Mouse (Mus musculus) neural tube, embryonic 15.5 days (tissue): ENCODE results near the gene Ubl3. TPM values are rescaled to one million over a fixed set of nuclear protein-coding genes. Genes with fewer than 3 reads are reported as not detected.
A peak's percentile ranks its signal among the peaks of the same experiment; 100 is the strongest.

Experiments
- ATAC-seq: fragments of 200-750 bp; cut with Nextera tagmentation; 2 replicates; pipeline ENCODE4 v1.8.0; 2017; ENCODE audit warnings: mild to moderate bottlenecking, moderate TSS enrichment, moderate library complexity; ENCODE audit not compliant: low FRiP score
- H3K27ac ChIP-seq: fragments of 300-500 bp; sonication (generic); replicated peaks from 2 replicates; pipeline ENCODE4 v1.5.1; 2015; ENCODE audit warnings: mild to moderate bottlenecking, inconsistent platforms
- H3K27me3 ChIP-seq: fragments of 300-500 bp; sonication (generic); replicated peaks from 2 replicates; pipeline ENCODE4 v1.6.1; 2015; ENCODE audit warnings: inconsistent platforms
- H3K36me3 ChIP-seq: fragments of 300-500 bp; sonication (generic); 2 replicates; pipeline ENCODE4 v1.6.1; 2015; ENCODE audit warnings: inconsistent platforms
- H3K4me1 ChIP-seq: fragments of 300-500 bp; sonication (generic); 2 replicates; pipeline ENCODE4 v1.6.1; 2015; ENCODE audit warnings: inconsistent platforms
- H3K4me2 ChIP-seq: fragments of 300-500 bp; sonication (generic); 2 replicates; pipeline ENCODE4 v1.6.1; 2015; ENCODE audit warnings: inconsistent platforms, mild to moderate bottlenecking, moderate library complexity
- H3K4me3 ChIP-seq: fragments of 300-500 bp; sonication (generic); replicated peaks from 2 replicates; pipeline ENCODE4 v1.5.1; 2015; ENCODE audit warnings: mild to moderate bottlenecking, inconsistent platforms
- H3K9ac ChIP-seq: fragments of 300-500 bp; sonication (generic); replicated peaks from 2 replicates; pipeline ENCODE4 v1.6.1; 2015; ENCODE audit warnings: mild to moderate bottlenecking, inconsistent platforms
- H3K9me3 ChIP-seq: fragments of 300-500 bp; sonication (generic); replicated peaks from 2 replicates; pipeline ENCODE4 v1.6.1; 2016; ENCODE audit warnings: inconsistent platforms
- WGBS: fragments of 180-500 bp; shearing (Covaris S2); methylation state at CpG from one replicate; pipeline ENCODE4 v1.1.7; 2015; ENCODE audit warnings: mixed read lengths; 5-methylcytosine and 5-hydroxymethylcytosine counted together
- polyA plus RNA-seq: library from polyadenylated mRNA; unstranded; fragments of >200 nt; fragmentation: Nextera tagmentation; extraction: Ambion mirVana; gene quantifications from 2 replicates; pipeline ENCODE4 v1.2.1, GENCODE M21; 2015

Gene Ubl3
- 98.3 and 98.4 TPM in 2 replicates for polyA plus RNA-seq

DNA sequence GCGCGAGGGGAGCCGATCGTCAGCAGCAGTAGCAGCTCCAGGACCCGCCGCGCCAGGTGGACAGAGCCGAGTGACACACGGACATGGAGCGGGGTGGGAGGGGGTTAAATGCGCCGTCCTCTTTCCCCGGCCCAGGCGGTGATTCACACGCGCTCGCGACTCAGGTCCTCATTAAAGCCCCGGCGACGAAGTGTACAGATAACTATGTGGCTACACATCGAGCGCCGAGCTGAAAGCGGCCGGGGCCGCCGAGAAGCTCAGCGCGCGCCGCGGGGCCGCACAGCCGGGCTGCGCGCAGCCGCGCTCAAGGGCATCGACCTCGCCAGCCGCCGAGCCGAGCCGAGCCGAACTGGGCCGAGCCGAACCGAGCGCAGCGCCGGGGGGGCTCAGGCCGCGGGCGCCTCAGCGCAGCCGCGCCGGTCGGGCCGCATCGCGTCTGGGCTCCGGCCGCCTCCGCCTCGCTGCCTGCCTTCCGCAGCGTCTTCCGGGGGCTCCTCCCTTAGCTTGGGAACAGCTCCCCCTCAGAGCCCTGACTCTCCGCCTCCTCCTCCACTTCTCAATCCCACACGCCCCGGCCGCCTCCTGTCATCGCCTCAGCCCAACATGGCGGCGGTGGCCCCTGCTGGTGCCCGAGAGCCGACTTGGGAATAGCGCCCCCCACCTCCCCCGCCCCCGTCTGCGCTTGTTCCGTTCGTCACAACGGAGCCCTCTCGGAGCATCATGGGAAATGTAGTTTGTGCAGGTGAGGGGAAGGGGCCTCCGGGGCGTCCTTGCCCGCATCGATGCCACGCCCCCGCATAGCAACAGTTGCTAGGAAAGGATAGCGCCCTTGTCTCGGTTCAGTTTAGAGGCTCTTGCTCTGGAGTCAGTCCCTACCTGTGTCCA is at the start of gene Ubl3:
Gene Ubl3 (minus strand): TSS at position 603 of the 885 bp plus-strand sequence.
- H3K4me2 ChIP-seq, result peak within 1 kb of the TSS; percentile 79
- no peaks in the 10 kb centered on the region for H3K27me3 ChIP-seq
- H3K36me3 ChIP-seq, result no peaks in the 10 kb centered on the region
- under 1% methylated on average over 92 of the region's 95 CpGs for WGBS
- H3K9ac ChIP-seq, result peak within 1 kb of the TSS; percentile 71
- ATAC-seq, result peak; percentile 93
- H3K27ac ChIP-seq, result peak within 1 kb of the TSS; percentile 95
- peak within 1 kb of the TSS; percentile 54 for H3K4me3 ChIP-seq
- peaks cover 52% of the 10 kb centered on the region for H3K4me1 ChIP-seq
- no peaks in the 10 kb centered on the region for H3K9me3 ChIP-seq

DNA sequence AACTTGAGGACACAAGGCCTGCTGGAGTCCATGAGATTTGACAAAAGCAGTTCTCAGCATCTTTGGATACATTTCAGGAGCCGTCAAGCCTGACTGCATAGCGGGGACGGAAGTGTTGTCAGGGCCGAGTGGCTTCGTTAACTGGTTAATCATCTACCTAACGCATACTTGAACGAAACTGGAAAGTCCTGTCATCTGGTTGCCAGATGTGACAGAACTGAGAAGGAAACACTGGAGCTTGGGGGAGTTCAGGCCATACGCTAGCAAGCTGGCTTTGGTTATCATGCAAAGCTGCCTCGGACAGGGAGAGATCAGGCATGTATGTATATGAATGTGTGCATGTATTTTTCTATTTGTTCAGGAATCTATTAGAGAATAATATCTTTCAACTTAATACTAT is 45.8 kb upstream of the Ubl3 start:
- H3K4me2 ChIP-seq, result no peak overlapping the region
- H3K4me1 ChIP-seq, result no peaks in the 10 kb centered on the region
- H3K27me3 ChIP-seq, result no peaks in the 10 kb centered on the region
- no peak overlapping the region for H3K9ac ChIP-seq
- no peak for ATAC-seq
- H3K4me3 ChIP-seq, result no peak overlapping the region
- H3K9me3 ChIP-seq, result peaks cover 3% of the 10 kb centered on the region; the same call in 1 of the 2 replicates
- H3K36me3 ChIP-seq, result no peaks in the 10 kb centered on the region
- WGBS, result 57% methylated on average over 9 of the region's 9 CpGs
- H3K27ac ChIP-seq, result no peak overlapping the region

DNA sequence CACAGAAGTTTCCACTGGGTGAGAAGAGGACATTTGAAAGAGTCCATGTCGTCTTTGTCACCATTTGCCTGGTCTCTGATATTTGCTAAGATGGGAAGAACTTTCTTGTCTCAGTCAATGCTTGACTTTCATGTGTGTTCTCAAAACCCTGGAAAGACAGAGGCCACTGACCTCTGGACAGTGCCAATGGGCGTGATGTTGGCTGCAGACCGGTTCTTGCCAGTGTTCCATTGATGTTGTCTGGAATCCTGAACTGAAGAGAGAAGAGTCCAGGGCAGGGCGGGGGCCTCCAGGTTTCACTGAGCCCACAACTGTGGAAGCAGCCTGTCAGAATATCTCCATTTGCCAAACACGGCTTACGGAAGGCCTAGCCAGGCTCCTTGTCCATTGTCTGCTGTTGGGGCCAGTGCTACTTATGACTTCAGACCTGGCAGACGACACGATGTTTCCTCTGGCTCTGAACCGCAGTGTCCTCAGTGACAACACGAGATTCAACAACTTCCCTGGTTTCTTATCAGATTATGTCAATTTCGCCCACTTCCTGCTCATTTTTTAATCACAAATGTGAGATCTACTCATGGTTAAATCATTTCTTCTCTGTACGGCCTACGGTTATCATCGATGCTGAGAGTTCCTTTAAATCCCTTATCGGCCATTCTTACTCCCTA is 43.6 kb upstream of the Ubl3 start:
- no peak overlapping the region for H3K4me2 ChIP-seq
- no peaks in the 10 kb centered on the region for H3K4me1 ChIP-seq
- no peak for ATAC-seq
- no peaks in the 10 kb centered on the region for H3K9me3 ChIP-seq
- H3K9ac ChIP-seq, result no peak overlapping the region
- H3K4me3 ChIP-seq, result no peak overlapping the region
- 89% methylated on average over 15 of the region's 15 CpGs for WGBS
- H3K36me3 ChIP-seq, result no peaks in the 10 kb centered on the region
- no peaks in the 10 kb centered on the region for H3K27me3 ChIP-seq
- no peak overlapping the region for H3K27ac ChIP-seq

DNA sequence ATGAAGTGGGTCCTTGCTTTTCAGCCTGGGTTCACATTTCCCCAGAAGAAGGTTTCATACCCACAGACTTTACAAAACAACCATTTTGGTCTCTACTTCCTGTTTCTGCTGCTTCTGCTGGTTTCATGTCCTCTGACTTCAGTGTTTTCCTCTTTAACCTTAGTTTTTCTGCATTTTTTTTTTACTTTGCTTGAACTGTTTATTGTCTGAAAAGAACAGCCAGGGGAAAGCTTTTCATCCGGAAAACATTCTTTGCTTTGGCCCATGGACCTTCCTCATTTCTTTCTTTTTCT is 42.8 kb upstream of the Ubl3 start:
- H3K4me1 ChIP-seq, result no peaks in the 10 kb centered on the region
- H3K27me3 ChIP-seq, result no peaks in the 10 kb centered on the region
- no peak overlapping the region for H3K9ac ChIP-seq
- H3K9me3 ChIP-seq, result no peaks in the 10 kb centered on the region
- no peak overlapping the region for H3K27ac ChIP-seq
- H3K4me3 ChIP-seq, result no peak overlapping the region
- WGBS, result 79% methylated on average over 1 of the region's 1 CpGs
- H3K4me2 ChIP-seq, result no peak overlapping the region
- no peaks in the 10 kb centered on the region for H3K36me3 ChIP-seq
- ATAC-seq, result no peak

DNA sequence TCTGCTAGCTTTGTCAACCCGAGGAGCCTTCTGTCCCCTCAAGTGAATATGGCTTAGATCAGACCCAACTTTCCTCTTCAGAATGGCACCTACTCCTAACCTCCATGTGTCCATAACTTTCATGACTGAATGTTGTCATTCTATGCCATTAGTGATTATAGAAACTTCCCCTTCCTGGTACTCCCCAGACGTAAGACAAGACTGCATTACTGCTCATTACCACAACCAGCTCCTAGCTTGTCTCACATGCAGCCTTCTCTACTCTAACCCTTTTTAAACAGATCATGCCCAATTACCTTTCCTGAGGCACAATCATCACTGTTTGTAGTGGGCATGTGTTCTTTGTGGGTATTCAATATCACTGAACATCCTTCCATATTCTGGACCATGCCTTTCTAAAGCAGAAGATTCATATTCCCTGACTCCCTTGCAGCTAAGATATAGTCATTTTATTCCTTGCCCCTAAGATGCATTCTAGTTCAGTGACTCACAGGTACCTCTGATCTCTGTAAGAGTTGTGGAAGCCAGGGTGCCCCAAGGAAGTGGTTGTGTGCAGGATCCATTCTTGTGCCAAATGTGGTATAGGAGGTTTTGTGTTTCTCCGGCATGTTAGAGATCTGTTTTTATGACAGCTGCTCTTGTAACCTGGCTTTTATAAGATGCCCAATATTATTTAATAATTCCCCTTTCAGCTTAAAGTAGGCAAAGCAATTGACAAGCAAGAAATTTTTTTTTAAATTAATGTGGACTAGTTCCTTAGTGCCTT is 42.3 kb upstream of the Ubl3 start:
- Histone ChIP-seq H3K4me2 (no peak overlapping the region), H3K9ac (no peak overlapping the region), H3K27me3 (no peaks in the 10 kb centered on the region), H3K4me3 (no peak overlapping the region), H3K9me3 (no peaks in the 10 kb centered on the region), H3K36me3 (no peaks in the 10 kb centered on the region), H3K4me1 (no peaks in the 10 kb centered on the region), H3K27ac (no peak overlapping the region)
- 91% methylated on average over 3 of the region's 3 CpGs for WGBS
- ATAC-seq, result no peak

DNA sequence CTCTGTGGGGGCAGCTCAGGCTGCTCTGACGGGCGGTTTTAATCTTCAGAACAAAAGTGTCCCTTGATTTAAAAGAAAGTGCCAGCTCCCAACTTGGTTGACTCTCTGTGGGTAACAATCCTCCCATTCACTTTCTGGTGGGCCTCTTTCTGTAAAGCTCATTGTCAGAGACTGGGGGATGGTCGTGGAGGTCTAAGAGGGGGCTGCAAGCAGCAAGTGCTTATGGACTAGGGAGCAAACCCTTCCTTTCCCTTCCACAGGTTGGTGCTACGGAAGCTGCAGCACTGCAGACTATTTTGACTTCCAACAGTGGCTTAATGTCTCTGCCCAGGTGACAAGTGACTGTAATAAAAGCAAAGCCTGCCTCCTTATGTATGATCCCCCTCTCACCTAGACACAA is 41.0 kb upstream of the Ubl3 start:
- Histone ChIP-seq H3K9ac (no peak overlapping the region), H3K4me1 (no peaks in the 10 kb centered on the region), H3K36me3 (no peaks in the 10 kb centered on the region), H3K4me3 (no peak overlapping the region), H3K4me2 (no peak overlapping the region), H3K27me3 (no peaks in the 10 kb centered on the region), H3K27ac (no peak overlapping the region), H3K9me3 (no peaks in the 10 kb centered on the region)
- no peak for ATAC-seq
- WGBS, result 22% methylated on average over 4 of the region's 4 CpGs

DNA sequence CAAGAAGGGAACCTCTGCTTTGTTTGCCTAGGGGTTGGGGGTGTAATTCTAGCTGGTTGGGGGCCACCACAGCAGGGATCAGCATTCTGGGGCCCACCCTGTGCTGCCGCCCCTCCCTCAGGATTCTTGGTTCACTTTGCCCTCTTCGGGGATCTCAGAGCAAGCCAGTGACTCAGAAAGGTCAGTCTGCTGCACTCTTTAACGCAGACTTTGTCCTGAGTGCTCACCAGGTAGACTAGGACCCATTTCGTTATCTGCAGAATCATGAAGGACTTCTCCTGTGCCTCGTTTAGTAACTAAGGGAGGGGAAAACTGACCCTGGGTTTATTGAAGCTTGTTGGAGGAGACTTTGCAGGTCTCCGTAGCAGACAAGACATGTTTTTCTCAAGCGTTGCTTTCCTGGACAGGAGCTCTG is 38.9 kb upstream of the Ubl3 start:
- no peak for ATAC-seq
- H3K4me3 ChIP-seq, result no peak overlapping the region
- no peak overlapping the region for H3K4me2 ChIP-seq
- H3K4me1 ChIP-seq, result no peaks in the 10 kb centered on the region
- H3K27ac ChIP-seq, result no peak overlapping the region
- 67% methylated on average over 7 of the region's 7 CpGs for WGBS
- no peaks in the 10 kb centered on the region for H3K27me3 ChIP-seq
- H3K36me3 ChIP-seq, result no peaks in the 10 kb centered on the region
- H3K9me3 ChIP-seq, result no peaks in the 10 kb centered on the region
- no peak overlapping the region for H3K9ac ChIP-seq

DNA sequence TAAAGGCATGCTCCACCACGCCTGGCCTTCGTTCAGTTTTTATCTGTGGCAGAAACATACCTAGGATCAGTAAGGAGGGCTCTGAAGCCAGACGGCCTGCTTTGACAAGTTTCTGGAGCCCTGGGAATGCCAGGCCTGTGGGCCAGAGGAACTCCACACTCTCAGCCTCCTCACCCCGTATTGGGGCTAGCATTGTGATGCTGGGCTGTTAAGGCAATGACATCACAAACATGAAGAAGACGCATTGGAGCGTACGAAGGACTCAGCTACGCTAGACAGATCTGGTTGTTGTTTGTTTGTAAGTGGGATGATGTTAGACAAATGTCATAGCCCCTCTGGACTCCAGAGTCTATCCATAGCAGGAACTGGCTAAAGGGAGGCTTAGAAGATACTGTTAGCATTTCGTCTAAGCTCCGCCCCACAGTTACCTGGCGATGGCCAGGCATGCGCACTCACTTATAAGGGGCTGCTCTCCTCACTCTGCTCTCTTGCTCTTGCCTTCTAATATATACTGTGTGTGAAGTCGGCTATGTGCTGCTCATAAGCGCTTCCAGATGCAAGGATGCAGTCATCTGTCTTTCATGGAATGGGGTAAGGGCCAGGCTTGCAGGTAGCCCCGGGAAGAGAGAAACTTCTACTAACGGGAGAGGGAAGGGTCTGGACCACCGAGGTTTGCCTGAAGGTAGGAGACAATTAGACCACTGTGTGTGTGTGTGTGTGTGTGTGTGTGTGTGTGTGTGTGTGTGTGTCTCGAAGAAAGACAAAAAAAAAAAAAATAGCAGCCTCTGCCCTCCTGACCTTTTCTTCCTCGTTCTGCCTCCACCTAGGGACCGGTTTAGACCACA is 38.2 kb upstream of the Ubl3 start:
- no peak overlapping the region for H3K4me2 ChIP-seq
- H3K9me3 ChIP-seq, result no peaks in the 10 kb centered on the region
- H3K9ac ChIP-seq, result no peak overlapping the region
- H3K27ac ChIP-seq, result no peak overlapping the region
- no peaks in the 10 kb centered on the region for H3K27me3 ChIP-seq
- no peaks in the 10 kb centered on the region for H3K4me1 ChIP-seq
- WGBS, result 70% methylated on average over 20 of the region's 20 CpGs
- H3K4me3 ChIP-seq, result no peak overlapping the region
- H3K36me3 ChIP-seq, result no peaks in the 10 kb centered on the region
- ATAC-seq, result no peak

DNA sequence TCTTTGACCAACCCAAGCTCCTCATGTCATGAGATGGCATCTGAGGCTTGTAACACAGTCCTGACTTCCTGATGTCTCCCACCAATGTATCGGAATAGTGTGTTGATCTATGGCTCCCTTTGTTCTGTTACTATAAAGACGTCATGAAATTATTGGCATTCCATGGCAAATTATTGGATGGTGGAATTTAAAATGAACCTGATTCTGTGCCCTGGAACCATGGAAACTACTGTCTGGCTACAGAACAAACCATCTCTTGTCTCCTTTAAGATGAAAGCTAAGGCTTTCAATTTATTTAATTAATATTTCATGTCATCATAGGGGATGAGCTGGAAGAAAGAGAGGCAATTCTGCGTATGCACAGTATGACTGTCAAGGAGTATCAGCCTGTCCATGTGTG is 36.4 kb upstream of the Ubl3 start:
- Histone ChIP-seq H3K4me2 (no peak overlapping the region), H3K4me1 (no peaks in the 10 kb centered on the region), H3K36me3 (no peaks in the 10 kb centered on the region), H3K27me3 (no peaks in the 10 kb centered on the region), H3K9me3 (no peaks in the 10 kb centered on the region), H3K9ac (no peak overlapping the region), H3K4me3 (no peak overlapping the region), H3K27ac (no peak overlapping the region)
- 75% methylated on average over 3 of the region's 3 CpGs for WGBS
- ATAC-seq, result no peak

DNA sequence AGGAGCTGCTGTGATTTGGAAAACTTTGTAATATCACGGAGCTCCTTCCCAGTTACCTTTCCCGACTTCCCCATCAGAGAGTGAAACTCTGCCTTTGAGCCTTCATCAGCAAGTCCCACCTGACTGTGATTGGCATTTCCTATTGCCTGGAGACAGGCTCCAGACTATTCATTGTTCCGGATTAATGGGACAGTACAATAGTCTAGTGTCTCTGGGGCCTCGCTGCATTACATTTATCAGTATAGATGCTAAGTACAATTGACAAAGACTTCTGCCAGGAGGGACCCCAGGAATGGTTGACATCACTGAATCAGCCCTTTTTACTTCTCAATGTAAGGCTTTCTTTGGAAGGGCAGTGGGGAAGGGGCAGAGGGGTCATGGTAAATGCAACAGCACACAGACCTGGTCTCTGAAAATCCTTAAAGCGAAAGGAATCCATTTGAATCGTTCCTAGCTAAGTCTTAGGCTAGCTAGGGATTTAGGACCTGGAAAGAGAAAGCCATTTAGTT is 35.6 kb upstream of the Ubl3 start:
- Histone ChIP-seq H3K9me3 (no peaks in the 10 kb centered on the region), H3K36me3 (no peaks in the 10 kb centered on the region), H3K4me2 (no peak overlapping the region), H3K27me3 (no peaks in the 10 kb centered on the region), H3K9ac (no peak overlapping the region), H3K4me1 (no peaks in the 10 kb centered on the region), H3K27ac (no peak overlapping the region), H3K4me3 (no peak overlapping the region)
- no peak for ATAC-seq
- 36% methylated on average over 6 of the region's 6 CpGs for WGBS

DNA sequence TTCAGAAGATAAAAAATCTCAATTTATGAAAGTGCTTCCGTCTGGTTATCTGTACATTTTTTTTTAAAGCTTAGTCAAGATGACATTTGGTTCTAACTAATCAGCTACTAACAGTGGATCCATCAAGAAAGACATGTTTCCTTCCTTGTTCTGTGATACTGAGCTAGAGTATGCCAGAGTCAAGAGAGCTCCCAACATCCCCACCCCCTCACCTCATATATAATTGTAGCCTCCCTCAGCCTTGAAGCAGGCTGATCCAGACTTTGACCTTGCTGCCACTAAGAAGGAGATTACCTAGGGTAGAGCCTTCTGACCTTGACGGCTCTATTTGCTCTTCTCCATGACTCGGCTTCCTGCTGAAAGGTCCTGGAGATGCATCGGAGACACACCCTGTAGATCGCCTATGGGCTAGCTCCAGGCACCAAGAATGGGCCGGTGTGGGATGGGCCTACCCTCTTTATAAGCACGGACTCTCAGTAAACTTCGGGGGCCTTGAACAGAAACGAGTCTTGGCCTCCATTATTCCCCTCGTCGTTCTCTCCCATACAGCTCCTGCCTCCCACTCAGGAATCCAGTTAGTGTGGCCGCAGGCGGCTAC is 27.9 kb upstream of the Ubl3 start:
- Histone ChIP-seq H3K9ac (no peak overlapping the region), H3K9me3 (no peaks in the 10 kb centered on the region), H3K4me1 (0 out of 2 replicates have a peak, but pooled peaks cover 4% of the 10 kb centered on the region), H3K27me3 (no peaks in the 10 kb centered on the region), H3K4me2 (no peak overlapping the region), H3K4me3 (no peak overlapping the region), H3K36me3 (no peaks in the 10 kb centered on the region), H3K27ac (no peak overlapping the region)
- whole genome bisulfite sequencing, result 91% methylated on average over 13 of the region's 13 CpGs
- no peak for ATAC-seq
